Mouse (Mus musculus) CD8-positive naive resting alpha-beta T cell, adult 2 months (primary cell): ENCODE data around the gene Stab2.

Source experiments
- DNase-seq, 2 experiments: peaks; one replicate each; pipeline ENCODE4 v3.0.0; 2022; ENCODE audit warnings: low read depth in 2 of 2, low spot score in 2 of 2

The Stab2 gene

DNA sequence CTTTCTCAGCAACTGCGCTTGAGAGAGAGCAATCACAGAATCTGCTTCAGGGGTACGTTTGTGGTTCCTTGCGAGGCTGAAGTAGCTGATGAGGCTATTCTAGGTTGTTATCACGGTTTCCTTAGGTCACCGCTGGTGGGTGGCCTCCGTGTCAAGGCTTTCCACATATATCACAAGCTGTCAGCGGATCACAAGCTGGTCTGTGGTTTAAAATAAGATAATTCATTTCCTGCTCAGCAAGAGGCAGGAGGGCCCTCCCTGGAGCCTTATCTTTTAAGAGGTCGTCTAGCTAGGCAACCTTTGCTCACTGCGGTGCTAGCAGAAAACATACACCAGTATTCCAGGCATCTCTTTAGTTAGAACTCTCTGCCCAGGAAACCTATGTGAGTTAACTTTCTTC is 17.2 kb downstream of the Stab2 start:
- no peak for DNase-seq

GRCm38 (mm10) chr10:86989838-86990237 is 18.0 kb downstream of the Stab2 start:
- no peak for DNase-seq

DNA sequence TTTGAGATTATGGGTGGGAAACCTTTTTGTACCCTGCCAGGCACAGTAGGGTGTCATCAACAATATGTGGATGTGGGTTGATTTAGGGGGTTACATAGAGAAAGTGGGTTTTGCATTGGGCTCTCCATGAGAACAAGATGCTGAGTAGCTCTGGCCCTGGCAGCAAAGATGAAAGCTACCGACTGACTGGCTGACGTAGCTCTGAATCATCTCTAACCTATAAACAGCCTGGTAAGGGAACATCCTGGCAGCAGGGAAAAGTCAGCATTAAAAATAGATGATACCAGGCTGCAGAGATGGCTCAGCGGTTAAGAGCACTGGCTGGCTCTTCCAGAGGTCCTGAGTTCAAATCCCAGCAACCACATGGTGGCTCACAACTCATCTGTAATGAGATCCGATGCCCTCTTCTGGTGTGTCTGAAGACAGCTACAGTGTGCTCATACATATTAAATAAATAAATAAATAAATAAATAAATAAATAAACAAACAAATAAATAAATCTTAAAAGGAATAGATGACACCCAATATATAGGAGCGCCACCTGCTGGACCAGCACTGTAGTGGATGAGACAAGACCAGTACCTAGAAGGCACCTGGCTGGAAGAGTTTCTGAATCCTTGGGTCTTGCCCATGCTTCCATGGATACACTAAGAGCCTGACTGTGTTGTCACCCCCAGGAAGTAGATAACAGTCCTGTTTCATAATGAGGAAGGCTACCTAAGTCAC is 31.7 kb downstream of the Stab2 start:
- DNase-seq: no peak

DNA sequence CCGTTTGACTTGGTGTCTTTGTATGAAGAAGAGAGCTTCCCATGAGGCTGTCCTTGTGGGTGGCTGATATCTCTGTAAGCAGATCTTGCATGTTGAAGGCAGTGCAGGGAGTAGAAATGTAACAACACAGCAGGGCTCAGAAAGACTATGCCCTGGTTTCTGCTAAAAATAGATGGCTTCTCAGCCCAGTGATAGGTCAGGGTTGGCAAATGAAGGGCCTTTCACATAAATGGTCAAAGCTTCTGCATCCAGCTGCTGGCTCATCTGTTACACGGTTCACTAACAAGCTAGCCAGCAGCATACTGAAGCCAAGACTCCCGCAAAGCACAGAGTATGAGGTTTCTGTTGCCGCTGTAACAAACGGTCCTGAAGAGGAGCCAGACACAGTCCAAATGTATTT is 34.5 kb downstream of the Stab2 start:
- no peak for DNase-seq

- no peak for DNase-seq
Observed at GRCm38 (mm10) chr10:86972503-86972826, 35.4 kb downstream of the Stab2 start.

DNA sequence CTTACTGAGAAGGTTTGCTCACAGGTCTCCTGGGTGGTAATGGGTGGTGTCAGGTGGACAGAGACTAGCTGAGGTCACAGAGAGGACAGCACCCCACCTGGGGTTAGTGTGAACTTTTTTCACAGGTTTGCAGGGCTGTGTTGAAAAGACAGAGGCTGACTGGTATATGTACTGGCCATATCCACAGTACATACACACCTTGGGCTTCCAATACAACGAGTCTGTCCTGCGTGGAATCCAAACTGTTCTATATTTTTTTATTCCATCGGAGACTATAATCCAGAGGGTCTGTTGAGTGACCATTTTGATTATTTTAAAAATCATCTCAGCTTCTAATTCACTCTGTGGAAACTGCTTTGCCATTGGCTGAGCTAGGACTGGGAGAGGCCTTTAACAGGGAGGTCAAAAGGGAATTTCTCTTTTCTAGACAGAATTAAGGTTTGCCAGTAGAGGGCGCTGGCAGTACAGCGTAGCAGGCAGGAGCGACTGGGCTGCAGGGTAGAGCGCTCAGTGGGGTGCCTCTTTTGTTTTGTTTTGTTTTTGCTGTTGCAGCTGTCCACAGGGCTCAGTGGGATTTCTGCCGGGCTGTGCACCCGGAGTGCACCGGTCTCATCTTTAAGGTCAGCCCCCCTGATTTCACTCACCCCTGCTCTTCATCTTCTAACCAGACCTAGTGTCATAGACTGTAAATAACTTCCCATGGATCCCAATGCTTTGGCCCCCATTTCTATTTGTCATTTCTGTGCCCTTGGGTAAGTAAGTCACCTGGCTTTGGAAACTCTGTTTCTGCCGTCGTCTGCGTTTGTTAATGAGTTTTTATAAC is 35.9 kb downstream of the Stab2 start:
- no peak for DNase-seq

- no peak for DNase-seq
Observed at GRCm38 (mm10) chr10:86969346-86969745, 38.5 kb downstream of the Stab2 start.

DNA sequence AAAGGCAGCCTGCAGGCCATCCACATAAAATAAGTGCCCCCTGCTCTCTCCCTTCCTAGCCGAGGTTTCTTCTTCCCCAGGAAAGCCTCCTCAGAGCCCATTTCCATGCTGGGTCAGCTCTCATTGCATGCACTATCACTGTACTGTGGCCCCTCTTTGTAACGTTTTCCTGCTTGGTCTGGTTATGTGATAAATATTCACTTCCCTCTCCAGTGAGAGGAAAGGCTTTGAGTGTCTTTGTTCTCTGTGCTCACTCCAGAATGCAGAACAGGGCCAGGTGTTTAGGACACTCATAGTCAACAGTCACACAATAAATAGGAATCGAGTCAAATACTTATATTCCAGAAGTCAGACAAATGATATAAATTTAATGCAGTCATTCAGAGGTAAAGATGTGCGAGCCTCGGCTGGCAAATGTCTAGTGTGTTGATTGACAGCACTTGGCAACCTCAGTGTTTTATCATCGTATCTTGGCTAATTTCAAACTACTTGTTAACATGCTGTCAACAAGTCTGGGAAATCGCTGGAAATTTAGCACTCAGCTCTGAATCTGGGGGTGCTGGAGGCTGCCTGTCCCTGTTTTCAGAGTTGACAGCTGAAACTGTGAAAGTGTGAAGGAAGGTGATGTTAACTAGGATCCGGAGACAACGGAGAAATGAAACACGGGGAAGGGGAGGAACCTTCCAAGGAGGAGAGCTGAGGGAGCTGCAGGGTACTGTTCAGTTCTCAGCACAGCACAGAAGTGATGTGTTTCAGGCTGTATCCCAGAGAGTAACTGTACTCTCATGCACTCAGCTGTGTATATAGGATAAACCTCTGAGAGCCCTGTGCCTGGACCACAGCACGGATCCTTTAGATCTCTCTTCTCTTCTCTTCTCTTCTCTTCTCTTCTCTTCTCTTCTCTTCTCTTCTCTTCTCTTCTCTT is 46.0 kb downstream of the Stab2 start:
- DNase-seq: no peak

DNA sequence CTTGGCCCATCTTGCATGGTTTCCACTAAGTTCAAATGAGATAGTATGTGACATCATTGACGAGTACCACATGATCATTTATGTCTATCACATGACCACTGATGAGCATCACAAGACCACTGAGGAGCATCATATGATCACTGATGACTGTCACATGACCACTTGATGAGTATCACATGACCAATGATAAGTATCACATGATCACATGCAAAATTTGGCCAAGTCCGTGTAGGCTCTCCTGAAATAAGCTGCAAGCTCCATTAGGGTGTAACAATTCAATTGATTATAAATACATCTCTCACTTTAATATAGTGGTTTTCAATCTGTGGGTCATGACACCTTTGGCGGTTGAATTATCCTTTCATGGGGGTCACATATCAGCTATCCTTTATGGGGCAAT is 52.5 kb downstream of the Stab2 start:
- no peak for DNase-seq

GRCm38 (mm10) chr10:86952696-86953095 is 55.1 kb downstream of the Stab2 start:
- DNase-seq: no peak

- DNase-seq: no peak
Observed at GRCm38 (mm10) chr10:86950806-86951205, 57.0 kb downstream of the Stab2 start.

DNA sequence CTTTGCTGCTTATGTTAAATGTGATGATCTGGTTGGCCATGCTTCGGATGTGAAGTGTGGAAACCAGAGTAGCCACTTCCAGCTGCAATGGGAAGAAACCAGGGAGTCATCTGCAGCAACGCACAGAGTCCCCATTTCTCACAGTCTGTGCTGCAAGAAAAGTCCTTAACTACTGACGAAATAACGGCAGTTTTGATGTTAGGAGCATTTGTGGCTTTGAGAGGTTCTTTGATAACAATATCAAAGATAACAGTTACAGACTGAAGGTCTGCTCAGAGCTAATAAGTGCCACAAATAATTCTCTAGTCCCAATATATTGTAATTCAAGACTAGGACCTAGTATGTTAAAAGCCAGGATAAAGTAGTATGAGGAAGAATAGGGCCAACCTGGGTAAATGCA is 57.9 kb downstream of the Stab2 start:
- DNase-seq: no peak

GRCm38 (mm10) chr10:86947541-86947940 is 60.3 kb downstream of the Stab2 start:
- no peak for DNase-seq

- no peak for DNase-seq
Observed at GRCm38 (mm10) chr10:86940591-86940990, 67.2 kb downstream of the Stab2 start.

DNA sequence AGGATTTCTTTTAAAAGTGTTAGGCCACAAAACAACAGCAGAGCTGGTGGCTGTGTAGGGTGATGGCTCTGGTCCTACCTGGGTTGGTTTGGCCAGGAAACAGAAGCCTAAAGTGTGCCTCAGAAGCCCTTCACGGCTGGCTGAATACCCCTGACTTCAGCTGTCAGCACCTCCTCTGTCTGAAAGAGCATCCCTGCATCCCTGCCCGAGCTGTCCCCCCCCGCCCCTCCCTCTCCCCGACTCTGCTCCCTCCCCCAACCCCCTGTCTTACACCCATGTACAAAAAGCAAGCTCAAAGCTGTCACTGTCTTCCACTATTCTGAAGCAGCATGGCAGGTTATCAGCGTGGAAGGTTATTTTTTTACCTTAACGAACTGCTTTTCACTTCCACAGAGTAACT is 73.4 kb downstream of the Stab2 start:
- DNase-seq: no peak

DNA sequence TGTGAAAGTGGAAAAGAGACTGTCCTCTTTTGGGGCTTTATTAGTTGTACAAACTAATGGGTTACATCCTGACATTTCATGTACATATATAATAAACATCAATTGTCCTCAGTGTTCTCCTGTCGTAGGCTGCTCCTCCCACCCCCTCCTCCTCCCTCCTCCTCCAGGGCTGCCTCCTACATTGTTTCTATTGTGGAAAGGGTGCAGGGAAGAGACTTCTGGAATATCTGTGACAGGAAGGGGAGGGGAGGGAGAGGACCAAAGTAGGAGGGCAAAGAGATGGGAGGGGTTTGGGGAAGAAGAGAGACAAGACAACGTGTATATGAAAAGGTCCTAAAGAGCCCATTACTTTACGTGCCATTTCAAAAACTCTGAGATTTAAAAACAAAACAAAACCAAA is 73.9 kb downstream of the Stab2 start:
- no peak for DNase-seq

DNA sequence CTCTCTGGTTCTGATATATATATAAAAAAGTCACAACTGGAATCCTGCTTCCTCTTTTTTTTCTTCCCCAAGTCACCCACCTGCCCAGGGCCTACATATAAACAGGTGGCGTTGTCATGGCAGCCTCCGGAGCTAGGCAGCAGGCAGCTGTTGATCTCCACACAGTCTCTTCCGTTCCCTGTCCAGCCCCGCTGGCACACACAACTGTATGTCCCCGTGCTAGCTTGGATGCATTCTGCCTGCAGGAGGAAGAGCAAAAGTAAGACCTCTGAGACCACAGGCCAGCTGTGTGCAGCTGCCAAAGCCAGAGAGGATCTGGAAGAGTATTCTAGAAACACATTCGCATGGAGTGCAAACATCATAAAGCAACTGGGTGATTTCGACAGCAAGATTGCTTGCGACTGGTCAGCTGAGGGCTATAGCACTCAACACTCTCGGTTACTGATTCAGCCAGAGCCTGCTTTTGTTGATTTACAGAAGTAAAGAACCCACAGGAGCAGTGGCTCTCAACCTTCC is 74.6 kb downstream of the Stab2 start:
- DNase-seq: no peak

- DNase-seq: no peak
Observed at GRCm38 (mm10) chr10:86923602-86924001, 84.2 kb downstream of the Stab2 start.

GRCm38 (mm10) chr10:86915595-86915994 is 92.2 kb downstream of the Stab2 start:
- DNase-seq: no peak

GRCm38 (mm10) chr10:86908562-86908961 is 99.3 kb downstream of the Stab2 start:
- no peak for DNase-seq

- DNase-seq: no peak
Observed at GRCm38 (mm10) chr10:86907043-86907442, 100.8 kb downstream of the Stab2 start.
